ENCODE assay signal across 31 mouse cellular contexts in the genomic region with DNA sequence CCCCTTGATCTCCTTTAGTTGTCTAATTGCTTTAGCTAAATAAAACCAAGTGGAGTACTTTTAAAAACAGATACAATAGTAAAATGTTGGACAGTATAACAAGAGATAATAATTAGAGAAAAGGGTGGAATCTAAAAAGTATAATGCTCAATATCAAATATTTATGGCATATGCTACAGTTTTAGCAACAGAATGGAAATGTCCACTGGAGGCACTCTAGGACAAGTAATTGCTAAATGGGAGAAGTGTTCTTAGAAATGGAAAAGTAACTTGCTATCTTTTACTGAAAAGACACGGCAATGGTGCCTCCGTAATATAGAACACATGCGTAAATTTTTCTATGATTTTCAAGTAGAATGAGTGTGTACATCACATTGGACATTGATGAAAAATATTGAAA. TPM values are rescaled to one million over a fixed set of nuclear protein-coding genes. Genes with fewer than 3 reads are reported as not detected.
"Had no signal": no experiment of that assay in that cellular context is flagged by ENCODE, and none has a peak within 500 bp of the region (broad histone marks: within the 10 kb centered on the region; RNA-seq: fewer than 3 reads in every experiment).

No protein-coding gene starts in this region.

- ATAC-seq: intestine, embryonic 15.5 days; liver, postnatal 0 days; lung, postnatal 0 days had no signal

- H3K9me3 ChIP-seq: intestine, embryonic 15.5 days; kidney, embryonic 15.5 days; limb, embryonic 12.5 days; limb, embryonic 15.5 days; midbrain, embryonic 12.5 days; neural tube, embryonic 13.5 days had no signal

- H3K36me3 ChIP-seq: intestine, embryonic 15.5 days; kidney, embryonic 15.5 days; limb, embryonic 12.5 days; limb, embryonic 15.5 days; midbrain, embryonic 12.5 days; neural tube, embryonic 13.5 days had no signal

- H3K4me1 ChIP-seq: intestine, embryonic 15.5 days; kidney, embryonic 15.5 days; limb, embryonic 12.5 days; limb, embryonic 15.5 days; midbrain, embryonic 12.5 days; neural tube, embryonic 13.5 days had no signal

- H3K9ac ChIP-seq: intestine, embryonic 15.5 days; kidney, embryonic 15.5 days; limb, embryonic 12.5 days; limb, embryonic 15.5 days; liver, embryonic 14.5 days; liver, postnatal 0 days; lung, embryonic 14.5 days; midbrain, embryonic 12.5 days; neural tube, embryonic 13.5 days had no signal

- H3K4me2 ChIP-seq: intestine, embryonic 15.5 days; kidney, embryonic 15.5 days; limb, embryonic 12.5 days; limb, embryonic 15.5 days; liver, embryonic 11.5 days; lung, embryonic 14.5 days; midbrain, embryonic 12.5 days; neural tube, embryonic 13.5 days had no signal

- DNase-seq: kidney, adult 11 months; kidney, adult 8-10 months; kidney, postnatal 10 days; kidney, postnatal 4 days; layer of hippocampus, postnatal 36 days; left cerebral cortex, postnatal 4 days; liver, postnatal 0 days; lung, embryonic 14.5 days; retina, postnatal 1 day; right cerebral cortex, postnatal 25 days; spleen, adult 18-20 months; thymus, adult 2 months; thymus, postnatal 14 days; thymus, postnatal 4 days had no signal

- H3K27ac ChIP-seq: intestine, embryonic 15.5 days; kidney, embryonic 15.5 days; limb, embryonic 12.5 days; limb, embryonic 15.5 days; liver, embryonic 14.5 days; macrophage; midbrain, embryonic 12.5 days; neural tube, embryonic 13.5 days had no signal

- H3K27me3 ChIP-seq: intestine, embryonic 15.5 days; kidney, embryonic 15.5 days; limb, embryonic 12.5 days; limb, embryonic 15.5 days; midbrain, embryonic 12.5 days; neural tube, embryonic 13.5 days had no signal

- H3K4me3 ChIP-seq: intestine, embryonic 15.5 days; kidney, embryonic 15.5 days; limb, embryonic 12.5 days; limb, embryonic 15.5 days; midbrain, embryonic 12.5 days; myocyte; neural tube, embryonic 13.5 days had no signal

RNA-seq across cellular contexts. Expression of a gene that starts 6.2 kb away (rescaled TPM):
- total RNA-seq: layer of hippocampus, adult 8-10 months; layer of hippocampus, postnatal 10 days; layer of hippocampus, postnatal 36 days; left cerebral cortex, postnatal 4 days; megakaryocyte, adult 5-6 weeks; monocyte, adult 5-6 weeks; neutrophil, adult 5-6 weeks had no signal
- polyA plus RNA-seq: intestine, embryonic 15.5 days; kidney, embryonic 15.5 days; limb, embryonic 12.5 days; limb, embryonic 15.5 days; liver, embryonic 11.5 days; liver, embryonic 14.5 days; liver, postnatal 0 days; lung, embryonic 14.5 days; lung, postnatal 0 days; macrophage; midbrain, embryonic 12.5 days; myocyte; neural tube, embryonic 13.5 days; stomach, embryonic 16.5 days; thymus, adult 2 months had no signal

RNA-seq across cellular contexts. Expression of a gene that starts 12.3 kb away (rescaled TPM):
- total RNA-seq: layer of hippocampus, adult 8-10 months; layer of hippocampus, postnatal 10 days; layer of hippocampus, postnatal 36 days; left cerebral cortex, postnatal 4 days; megakaryocyte, adult 5-6 weeks; monocyte, adult 5-6 weeks; neutrophil, adult 5-6 weeks had no signal
- polyA plus RNA-seq: intestine, embryonic 15.5 days; kidney, embryonic 15.5 days; limb, embryonic 12.5 days; limb, embryonic 15.5 days; liver, embryonic 11.5 days; liver, embryonic 14.5 days; liver, postnatal 0 days; lung, embryonic 14.5 days; lung, postnatal 0 days; macrophage; midbrain, embryonic 12.5 days; myocyte; neural tube, embryonic 13.5 days; stomach, embryonic 16.5 days; thymus, adult 2 months had no signal

RNA-seq across cellular contexts. Expression of a gene that starts 41.8 kb away (rescaled TPM):
- total RNA-seq: layer of hippocampus, adult 8-10 months; layer of hippocampus, postnatal 10 days; left cerebral cortex, postnatal 4 days; megakaryocyte, adult 5-6 weeks; monocyte, adult 5-6 weeks; neutrophil, adult 5-6 weeks had no signal
- polyA plus RNA-seq: intestine, embryonic 15.5 days; kidney, embryonic 15.5 days; limb, embryonic 12.5 days; limb, embryonic 15.5 days; liver, embryonic 11.5 days; liver, embryonic 14.5 days; liver, postnatal 0 days; lung, embryonic 14.5 days; lung, postnatal 0 days; macrophage; midbrain, embryonic 12.5 days; myocyte; neural tube, embryonic 13.5 days; stomach, embryonic 16.5 days; thymus, adult 2 months had no signal

RNA-seq across cellular contexts. Expression of a gene that starts 42.7 kb away (rescaled TPM):
- total RNA-seq: layer of hippocampus, adult 8-10 months; layer of hippocampus, postnatal 10 days; layer of hippocampus, postnatal 36 days; left cerebral cortex, postnatal 4 days; megakaryocyte, adult 5-6 weeks; monocyte, adult 5-6 weeks had no signal
- polyA plus RNA-seq: intestine, embryonic 15.5 days; kidney, embryonic 15.5 days; limb, embryonic 12.5 days; limb, embryonic 15.5 days; liver, embryonic 11.5 days; liver, embryonic 14.5 days; liver, postnatal 0 days; lung, embryonic 14.5 days; lung, postnatal 0 days; macrophage; midbrain, embryonic 12.5 days; myocyte; neural tube, embryonic 13.5 days; stomach, embryonic 16.5 days; thymus, adult 2 months had no signal

RNA-seq across cellular contexts. Expression of a gene that starts 48.4 kb away (rescaled TPM):
- total RNA-seq: layer of hippocampus, adult 8-10 months; layer of hippocampus, postnatal 10 days; layer of hippocampus, postnatal 36 days; left cerebral cortex, postnatal 4 days; megakaryocyte, adult 5-6 weeks; monocyte, adult 5-6 weeks; neutrophil, adult 5-6 weeks had no signal
- polyA plus RNA-seq: intestine, embryonic 15.5 days; kidney, embryonic 15.5 days; limb, embryonic 12.5 days; limb, embryonic 15.5 days; liver, embryonic 11.5 days; liver, embryonic 14.5 days; liver, postnatal 0 days; lung, embryonic 14.5 days; lung, postnatal 0 days; macrophage; midbrain, embryonic 12.5 days; myocyte; neural tube, embryonic 13.5 days; stomach, embryonic 16.5 days; thymus, adult 2 months had no signal
